Mouse (Mus musculus) kidney, adult 11 months (tissue): ENCODE results near the gene Ippk.
A peak's percentile ranks its signal among the peaks of the same experiment; 100 is the strongest.

Experiments
- DNase-seq: peaks from one replicate; pipeline ENCODE4 v3.0.0; 2022

Gene Ippk

GRCm38 (mm10) chr13:49433268-49434029, 12.4 kb downstream of the Ippk start:
- DNase-seq: no peak

DNA sequence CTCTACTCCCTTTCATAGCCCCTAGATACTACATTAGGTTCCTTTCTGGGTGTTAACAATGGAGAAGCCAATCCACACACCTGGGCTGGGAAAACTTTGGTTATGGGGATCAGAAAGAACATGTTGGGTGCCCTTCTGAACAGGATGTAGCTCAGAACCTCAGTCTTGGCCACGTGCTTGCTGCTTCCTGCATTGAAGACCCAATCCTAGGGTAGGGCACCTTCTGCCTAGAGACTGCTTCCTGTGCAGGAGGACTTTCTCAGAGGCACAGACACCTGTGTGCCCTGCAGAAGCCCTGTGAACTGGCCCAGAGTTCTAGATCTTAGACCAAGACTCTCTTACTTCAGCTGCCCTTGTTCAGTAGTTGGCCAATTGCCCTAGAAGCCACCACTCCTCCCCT, 14.7 kb downstream of the Ippk start:
- no peak for DNase-seq

DNA sequence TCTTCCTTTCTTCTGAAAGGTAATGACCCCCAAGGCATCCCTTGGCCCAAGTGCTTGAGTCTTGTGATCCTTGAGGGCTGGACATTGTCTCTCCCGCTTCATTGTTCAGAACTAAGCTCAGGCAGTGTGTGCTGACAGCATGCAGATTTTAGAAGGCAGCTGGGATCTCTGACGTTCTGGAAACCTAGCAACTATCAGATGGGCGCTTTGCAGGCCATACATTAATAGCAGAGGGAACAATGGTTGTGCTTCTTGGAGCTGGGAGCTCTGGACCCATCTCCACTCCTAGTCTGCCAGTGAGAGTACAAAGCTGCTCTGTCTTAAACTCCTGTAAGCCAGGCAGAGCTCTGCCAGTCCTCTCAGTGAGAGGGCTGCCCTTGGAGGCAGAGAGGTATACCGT, 15.1 kb downstream of the Ippk start:
- no peak for DNase-seq

- DNase-seq: no peak
Observed at GRCm38 (mm10) chr13:49444451-49444850, 23.4 kb downstream of the Ippk start.

- peak; percentile 53 for DNase-seq
Observed at GRCm38 (mm10) chr13:49449318-49449749, 28.3 kb downstream of the Ippk start.

DNA sequence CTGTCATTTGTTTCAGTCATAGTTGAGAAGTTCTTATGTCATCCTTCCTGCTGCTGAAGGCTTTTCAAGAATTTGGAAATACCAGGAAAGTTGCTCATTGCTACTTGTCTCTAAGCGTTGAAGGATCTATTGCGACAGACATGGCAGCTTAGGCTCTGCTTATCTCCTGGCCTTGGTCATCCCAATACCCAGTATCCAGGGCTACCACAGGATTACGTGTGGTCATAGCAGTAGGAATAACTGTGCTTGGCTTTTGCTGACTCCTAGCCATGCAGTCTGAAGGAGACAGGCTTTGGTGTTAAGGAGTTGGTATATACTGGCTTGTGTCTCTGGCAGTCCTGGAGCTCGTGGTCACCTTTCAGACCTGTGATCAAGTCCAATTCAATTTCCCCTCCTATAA, 39.2 kb downstream of the Ippk start:
- no peak for DNase-seq

GRCm38 (mm10) chr13:49460692-49461414, 39.8 kb downstream of the Ippk start:
- no peak for DNase-seq

DNA sequence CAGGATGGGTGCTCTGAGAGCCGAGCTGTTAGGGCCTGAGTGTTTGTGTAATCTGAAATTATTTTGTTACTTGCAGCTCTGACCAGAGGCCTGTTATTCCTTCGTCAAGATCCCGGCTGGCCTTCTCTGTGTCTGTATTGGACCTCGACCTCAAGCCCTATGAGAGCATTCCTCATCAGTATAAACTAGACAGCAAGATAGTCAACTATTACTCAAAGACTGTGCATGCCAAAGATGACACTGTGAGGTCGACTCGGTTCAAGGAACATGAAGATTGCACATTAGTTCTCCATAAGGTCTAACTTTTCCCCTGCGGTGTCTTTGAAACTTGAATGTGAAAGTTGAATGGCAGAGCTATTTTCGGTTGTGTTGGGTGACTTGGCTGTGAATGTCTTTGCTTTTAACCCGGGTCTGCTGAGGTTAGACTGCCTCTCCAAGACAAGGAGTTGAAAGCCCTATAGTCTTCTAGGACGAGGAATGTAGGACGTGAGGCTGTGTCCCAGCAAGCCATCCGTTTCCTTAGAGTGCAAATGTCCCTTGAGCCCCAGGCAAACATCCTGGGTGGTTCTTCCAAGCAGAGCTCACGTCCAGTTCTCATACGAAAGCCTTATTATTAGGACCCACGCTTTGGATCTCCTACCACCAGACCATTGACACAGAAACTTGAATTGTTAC, 40.5 kb downstream of the Ippk start:
- DNase-seq: peak; percentile 85

DNA sequence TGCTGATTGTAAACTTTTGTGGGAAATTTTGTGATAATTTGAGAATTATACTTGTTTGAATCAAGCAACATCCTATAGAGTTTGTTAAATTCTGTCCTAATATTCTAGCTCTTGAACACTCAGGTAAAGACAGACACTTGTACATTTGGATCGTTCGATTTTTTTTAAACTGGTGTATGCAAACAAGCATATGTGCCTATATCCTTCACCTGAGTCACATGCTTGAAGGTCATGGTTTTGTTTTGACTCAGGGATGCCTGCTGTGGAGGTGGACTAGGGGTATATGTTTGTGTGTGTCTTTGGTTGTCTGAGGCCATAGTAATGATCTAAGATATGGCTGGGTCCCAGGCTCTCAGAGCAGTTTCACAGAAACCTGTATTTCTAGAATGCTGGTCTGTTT, 41.9 kb downstream of the Ippk start:
- no peak for DNase-seq

- no peak for DNase-seq
Observed at GRCm38 (mm10) chr13:49465875-49466274, 44.8 kb downstream of the Ippk start.

DNA sequence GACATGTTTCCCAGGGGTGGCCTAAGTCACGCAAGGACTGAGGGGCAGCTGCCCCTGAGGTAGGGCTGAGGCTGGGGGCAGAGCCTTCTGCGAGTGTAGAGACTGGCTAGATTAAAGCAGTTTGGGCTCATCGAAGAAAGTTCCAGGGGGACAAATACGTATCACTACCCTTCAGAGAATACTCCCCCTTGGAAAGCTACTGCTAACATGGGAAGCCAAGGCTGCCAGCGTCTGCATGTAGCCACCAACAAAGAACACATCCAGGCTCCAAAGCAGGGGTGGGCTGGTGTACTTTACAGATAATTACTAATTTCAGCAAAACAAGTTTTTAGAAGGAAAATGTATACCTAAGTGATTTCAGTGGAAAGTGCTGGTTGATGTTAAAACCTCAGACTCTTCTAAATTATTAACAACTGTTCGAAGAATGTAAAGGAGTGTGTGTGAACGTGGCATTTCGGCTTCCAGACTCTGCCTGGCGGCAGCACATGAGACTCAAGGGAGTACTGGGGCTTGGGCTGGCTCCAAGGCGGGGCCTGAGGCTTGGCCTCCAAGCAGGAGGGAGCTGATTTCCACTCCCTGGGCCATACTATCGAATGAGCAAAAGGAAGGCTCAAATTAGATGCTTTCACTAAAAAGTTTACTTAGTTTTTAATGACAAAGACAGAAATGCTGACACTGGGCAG, 45.5 kb downstream of the Ippk start:
- no peak for DNase-seq

GRCm38 (mm10) chr13:49467585-49467984, 46.5 kb downstream of the Ippk start:
- DNase-seq: no peak

- no peak for DNase-seq
Observed at GRCm38 (mm10) chr13:49469002-49469401, 48.0 kb downstream of the Ippk start.

DNA sequence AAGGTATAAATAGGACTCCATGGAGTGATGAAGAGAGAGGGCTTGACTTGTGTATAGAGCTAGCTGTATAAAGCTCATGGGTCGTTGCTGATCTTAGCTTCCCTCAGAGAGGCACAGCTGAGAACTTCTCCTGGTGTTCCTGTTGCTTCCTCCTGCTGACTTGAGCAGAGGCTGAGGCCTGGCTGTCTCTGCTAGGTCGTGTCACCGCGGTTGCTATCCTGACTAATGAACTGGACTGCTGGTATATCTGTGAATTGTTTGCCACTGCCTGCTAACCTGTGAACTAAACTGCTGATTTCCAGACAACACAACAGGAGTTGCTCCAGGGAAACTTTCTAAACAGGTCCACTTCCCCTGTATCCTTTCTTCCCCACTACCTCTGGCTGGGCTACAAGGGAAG, 49.3 kb downstream of the Ippk start:
- DNase-seq: no peak

GRCm38 (mm10) chr13:49470806-49471205, 49.8 kb downstream of the Ippk start:
- DNase-seq: no peak

DNA sequence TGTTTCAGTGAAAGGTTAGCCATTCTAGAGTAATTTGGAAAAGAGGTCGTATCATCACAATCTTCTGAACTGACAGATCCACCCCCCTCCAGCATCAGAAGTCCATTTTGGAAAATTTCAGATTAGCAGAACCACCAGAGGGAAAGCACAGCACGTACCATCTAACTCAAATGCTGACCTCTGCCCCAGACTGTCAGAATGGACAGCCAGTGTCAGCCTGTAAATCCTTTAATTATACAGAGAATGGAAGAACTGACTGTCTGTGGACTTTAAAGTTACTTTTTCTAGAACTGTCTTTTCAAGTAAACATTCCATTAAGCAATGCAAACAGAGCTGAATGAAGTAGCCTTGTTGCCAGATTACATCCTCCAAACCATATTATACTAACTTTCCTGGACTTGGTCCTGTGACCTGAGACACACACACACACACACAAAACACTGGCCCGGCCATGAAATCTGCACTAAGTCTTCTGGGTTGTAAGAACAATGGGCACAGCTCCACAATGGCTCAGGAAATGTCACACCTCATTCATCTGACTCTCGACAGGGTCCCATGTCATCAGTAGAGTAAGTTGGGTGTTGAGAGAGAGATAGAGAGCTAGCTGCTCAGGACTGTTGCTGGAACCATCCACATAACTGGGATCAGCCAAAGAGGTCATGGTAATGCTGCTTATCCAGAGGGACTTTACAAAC, 51.1 kb downstream of the Ippk start:
- DNase-seq: no peak

GRCm38 (mm10) chr13:49472676-49473005, 51.6 kb downstream of the Ippk start:
- DNase-seq: no peak

GRCm38 (mm10) chr13:49477887-49478286, 56.8 kb downstream of the Ippk start:
- DNase-seq: no peak

- no peak for DNase-seq
Observed at GRCm38 (mm10) chr13:49478851-49479374, 57.9 kb downstream of the Ippk start.

DNA sequence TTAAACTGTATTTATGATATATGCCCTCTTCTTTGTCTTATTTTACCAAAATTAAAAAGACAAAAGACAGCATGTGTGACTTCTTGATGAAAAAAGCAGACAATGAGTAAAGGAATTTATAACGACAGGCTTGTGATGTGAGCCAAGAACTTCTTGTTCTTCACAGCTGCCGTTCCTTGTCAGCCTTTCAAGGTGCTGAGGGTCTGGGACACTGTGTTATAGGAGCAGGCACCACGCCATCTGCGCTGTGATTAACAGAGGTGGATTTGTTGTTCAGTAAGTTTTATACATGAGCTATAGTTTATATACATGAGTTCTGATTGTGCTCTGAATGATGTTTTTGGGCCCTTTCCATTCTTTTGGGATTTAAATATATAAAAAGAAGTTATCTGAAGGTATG, 58.4 kb downstream of the Ippk start:
- no peak for DNase-seq

- DNase-seq: peak; percentile 70
Observed at GRCm38 (mm10) chr13:49480057-49480456, 59.0 kb downstream of the Ippk start.

- DNase-seq: no peak
Observed at GRCm38 (mm10) chr13:49480551-49480950, 59.5 kb downstream of the Ippk start.

DNA sequence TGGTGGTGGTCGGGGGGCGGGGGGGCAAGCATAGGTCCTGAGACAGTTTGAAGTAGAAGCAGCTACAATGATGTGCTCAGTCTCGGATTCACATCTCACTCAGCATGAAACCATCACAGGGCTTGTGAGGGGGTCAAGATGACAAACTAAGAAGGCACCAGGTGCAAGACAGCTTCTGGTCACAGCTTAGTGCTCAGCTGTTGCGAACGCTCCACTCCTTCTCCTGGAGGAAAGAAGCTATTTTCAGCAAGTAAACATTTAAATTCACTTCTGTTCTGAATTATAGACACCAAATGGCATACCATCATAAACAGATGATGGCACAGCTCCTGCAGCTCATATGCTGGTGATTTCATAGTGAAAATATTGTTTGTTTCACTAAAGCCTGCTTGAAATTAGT, 64.3 kb downstream of the Ippk start:
- DNase-seq: no peak
